Mouse (Mus musculus) embryonic fibroblast, embryonic 13.5 days (primary cell): Measurements from ENCODE around the gene Bbs9. TPM values are rescaled to one million over a fixed set of nuclear protein-coding genes. Genes with fewer than 3 reads are reported as not detected.
"Not testable (repeated sequence)": the region's sequence is repeated elsewhere in the genome, so short reads cannot be mapped to it uniquely, and the experiment has no call there.

ENCODE experiments used
- H3K27ac ChIP-seq: 2 replicates; pipeline ENCODE4 v1.5.1; 2012; ENCODE audit warnings: low read length, control low read depth, inconsistent platforms; ENCODE audit not compliant: insufficient read depth
- H3K4me1 ChIP-seq: 2 replicates; pipeline ENCODE4 v1.6.1; 2011; ENCODE audit warnings: low read length; ENCODE audit not compliant: control insufficient read depth, insufficient read depth
- H3K4me3 ChIP-seq: 2 replicates; pipeline ENCODE4 v1.5.1; 2011; ENCODE audit warnings: mild to moderate bottlenecking, control low read depth, low read length; ENCODE audit not compliant: insufficient read depth
- CTCF ChIP-seq: IDR thresholded peaks from 2 replicates; pipeline ENCODE4 v1.5.1; 2011; ENCODE audit warnings: mild to moderate bottlenecking, control low read depth, low read length, moderate library complexity, borderline replicate concordance; ENCODE audit not compliant: insufficient read depth
- POLR2A ChIP-seq: IDR thresholded peaks from 2 replicates; pipeline ENCODE4 v1.6.1; 2011; ENCODE audit warnings: low read depth, mild to moderate bottlenecking, control low read depth, low read length, moderate library complexity
- polyA plus RNA-seq: library from polyadenylated mRNA; stranded (reverse); fragments of >200 nt; gene quantifications from 2 replicates; pipeline ENCODE4 v1.2.4, GENCODE M21; 2011; ENCODE audit warnings: low read depth; ENCODE audit not compliant: missing spikeins, insufficient read length

The Bbs9 gene
- polyA plus RNA-seq, 1 experiment: 8.8 TPM

DNA sequence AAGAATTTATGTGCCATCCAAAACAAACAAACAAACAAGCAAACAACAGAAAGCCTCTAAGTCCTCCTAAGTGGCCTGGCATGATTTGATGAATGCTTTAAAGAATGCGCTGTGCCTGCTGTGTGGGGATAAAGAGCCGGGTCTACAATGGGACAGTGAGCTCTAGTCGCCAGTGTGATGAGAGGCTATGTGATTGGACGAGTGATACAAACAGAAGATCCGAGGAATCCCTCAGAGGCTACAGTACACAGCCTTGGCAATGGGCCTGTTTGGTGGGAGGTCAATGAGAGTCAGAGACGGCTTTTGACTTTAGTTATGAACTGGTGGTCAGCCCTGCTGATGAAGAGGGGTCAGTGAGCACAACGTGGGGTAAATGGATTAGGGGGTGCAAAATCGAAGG lies 349.4 kb downstream of the Bbs9 start:
- H3K4me3 ChIP-seq: no peak overlapping the region
- H3K4me1 ChIP-seq: no peaks in the 10 kb centered on the region
- no peak overlapping the region for H3K27ac ChIP-seq
- no peak for TF ChIP-seq CTCF
- TF ChIP-seq POLR2A: no peak

DNA sequence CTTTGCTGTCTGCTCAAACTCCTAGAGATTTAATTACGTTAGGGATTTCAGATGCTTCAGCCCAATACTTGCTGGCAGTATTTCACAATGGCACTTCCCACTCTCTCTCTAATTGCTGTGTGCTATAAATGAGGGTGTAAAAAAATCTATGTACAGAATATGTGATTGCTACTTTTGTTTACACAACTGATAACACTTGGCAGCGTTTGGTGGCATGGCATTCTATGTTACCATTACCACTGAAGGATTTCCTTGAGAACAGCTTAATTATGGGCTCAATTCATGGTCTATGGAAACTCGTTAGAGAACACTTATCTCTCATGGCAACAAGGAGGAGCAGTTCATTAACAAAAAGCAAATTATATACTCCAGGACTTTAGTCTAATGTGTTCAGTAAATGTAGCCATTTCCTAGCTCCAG lies 351.1 kb downstream of the Bbs9 start:
- Histone ChIP-seq H3K27ac (no peak overlapping the region), H3K4me1 (no peaks in the 10 kb centered on the region), H3K4me3 (no peak overlapping the region)
- no peak for TF ChIP-seq POLR2A

DNA sequence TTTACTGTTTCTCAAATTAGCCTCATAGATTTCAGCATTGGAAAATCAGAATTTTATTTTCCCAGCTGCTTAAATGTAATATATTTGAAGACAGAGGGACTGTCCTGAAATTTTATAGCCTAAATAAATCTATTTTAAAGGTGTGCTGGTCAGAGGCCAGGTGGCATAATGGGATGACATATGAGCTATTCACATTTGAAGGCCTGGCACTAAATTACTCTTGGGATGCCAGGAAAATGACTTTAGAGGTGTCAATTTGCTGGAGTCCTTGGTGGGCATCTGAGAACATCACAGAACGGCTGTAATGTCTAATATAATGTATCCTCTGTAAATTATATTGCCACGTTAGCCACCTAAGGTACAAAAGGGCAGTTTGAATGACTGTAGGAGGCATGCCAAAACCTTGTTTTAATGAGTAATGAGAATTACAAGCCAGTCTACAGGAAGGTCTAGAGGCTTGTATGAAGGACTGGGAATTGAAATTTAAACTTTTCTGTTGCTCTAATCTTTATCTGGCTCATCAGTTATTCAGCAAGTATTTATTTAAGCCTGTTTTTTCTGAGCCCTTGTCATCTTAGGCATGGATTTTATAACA lies 351.8 kb downstream of the Bbs9 start:
- no peak overlapping the region for H3K4me3 ChIP-seq
- H3K4me1 ChIP-seq: no peaks in the 10 kb centered on the region
- no peak for TF ChIP-seq POLR2A
- TF ChIP-seq CTCF: no peak
- H3K27ac ChIP-seq: no peak overlapping the region

DNA sequence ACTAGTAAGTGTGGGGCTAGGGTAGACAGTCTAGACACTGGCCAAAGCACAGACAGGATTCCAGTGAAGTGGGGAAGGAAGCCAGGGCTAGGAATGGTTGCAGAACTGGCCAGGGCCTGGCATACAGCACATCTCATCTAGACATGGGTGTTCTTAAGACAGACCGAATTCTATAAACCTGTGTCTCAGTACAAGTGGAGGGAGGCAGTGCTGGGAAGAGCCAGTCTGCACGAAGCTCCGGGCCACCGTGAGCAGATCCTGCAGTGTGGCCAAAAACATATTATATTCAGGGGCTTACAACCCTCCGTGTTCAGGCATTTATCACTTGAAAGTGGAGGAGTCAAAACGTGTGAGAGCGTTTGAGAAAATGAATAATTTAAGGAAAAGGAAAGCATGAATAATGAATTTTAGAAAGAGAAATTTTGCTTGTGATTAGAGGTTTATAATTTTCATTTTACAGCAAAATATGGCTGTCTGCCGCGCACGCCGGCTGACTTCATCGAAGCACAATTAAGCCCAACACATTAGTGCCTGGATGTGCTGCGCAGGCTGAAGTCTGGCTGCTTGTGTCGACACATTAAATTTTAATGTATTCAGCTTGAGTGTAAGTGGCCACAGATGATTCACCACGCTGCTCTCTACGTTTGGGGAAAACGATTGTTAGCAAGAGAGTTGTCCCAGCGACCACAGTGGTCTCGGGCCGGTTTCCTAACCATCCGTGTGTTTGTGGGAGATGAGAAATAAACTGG lies 353.9 kb downstream of the Bbs9 start:
- TF ChIP-seq CTCF (no peak), POLR2A (no peak)
- H3K4me3 ChIP-seq: no peak overlapping the region
- H3K27ac ChIP-seq: no peak overlapping the region
- no peaks in the 10 kb centered on the region for H3K4me1 ChIP-seq

DNA sequence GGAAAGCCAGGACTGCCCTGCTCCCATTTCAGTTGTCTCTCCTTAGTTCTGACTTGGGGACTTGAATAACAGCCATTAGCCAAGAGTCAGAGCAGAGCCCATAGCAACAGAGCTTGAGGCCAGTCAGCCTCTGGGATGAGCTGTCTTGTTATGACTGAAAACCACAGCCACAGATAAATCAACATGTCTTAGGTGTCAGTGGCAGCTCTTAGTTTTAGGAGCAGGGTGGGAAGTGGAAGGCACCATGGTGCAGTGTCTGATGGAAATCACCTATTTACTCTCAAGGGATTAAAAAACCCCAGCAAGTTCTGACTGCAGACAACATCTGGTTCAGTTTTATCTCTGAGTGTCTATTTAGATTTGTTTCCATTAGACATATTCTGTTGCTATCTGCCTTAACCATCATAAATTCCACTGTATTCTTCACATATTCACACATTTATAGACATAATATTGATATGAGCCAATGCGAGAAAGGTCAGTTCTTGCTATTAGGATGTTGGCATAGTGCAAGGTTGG lies 359.5 kb downstream of the Bbs9 start:
- TF ChIP-seq CTCF (no peak), POLR2A (no peak)
- no peak overlapping the region for H3K27ac ChIP-seq
- H3K4me3 ChIP-seq: no peak overlapping the region
- H3K4me1 ChIP-seq: no peaks in the 10 kb centered on the region

DNA sequence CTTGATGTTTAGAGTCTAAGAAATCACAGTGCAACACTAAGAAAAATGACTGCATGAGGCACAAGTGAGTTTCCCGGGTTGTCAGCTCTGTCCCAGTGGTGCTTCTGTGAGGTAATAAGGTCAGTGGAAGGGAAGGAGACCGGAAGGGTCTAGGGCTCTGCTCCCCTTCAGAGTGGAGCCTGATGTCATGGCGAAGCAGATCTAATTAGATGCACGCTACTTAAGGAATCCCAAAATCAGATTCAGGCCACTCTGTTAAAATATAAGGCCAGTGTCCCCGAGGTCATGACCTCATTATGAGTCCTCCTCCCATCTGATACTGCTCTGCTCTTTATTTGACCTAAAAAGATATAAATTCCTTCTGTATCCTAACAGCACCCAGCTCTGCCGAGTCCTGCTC lies 361.5 kb downstream of the Bbs9 start:
- no peak for TF ChIP-seq POLR2A
- TF ChIP-seq CTCF: no peak
- Histone ChIP-seq H3K4me1 (no peaks in the 10 kb centered on the region), H3K4me3 (no peak overlapping the region), H3K27ac (no peak overlapping the region)

DNA sequence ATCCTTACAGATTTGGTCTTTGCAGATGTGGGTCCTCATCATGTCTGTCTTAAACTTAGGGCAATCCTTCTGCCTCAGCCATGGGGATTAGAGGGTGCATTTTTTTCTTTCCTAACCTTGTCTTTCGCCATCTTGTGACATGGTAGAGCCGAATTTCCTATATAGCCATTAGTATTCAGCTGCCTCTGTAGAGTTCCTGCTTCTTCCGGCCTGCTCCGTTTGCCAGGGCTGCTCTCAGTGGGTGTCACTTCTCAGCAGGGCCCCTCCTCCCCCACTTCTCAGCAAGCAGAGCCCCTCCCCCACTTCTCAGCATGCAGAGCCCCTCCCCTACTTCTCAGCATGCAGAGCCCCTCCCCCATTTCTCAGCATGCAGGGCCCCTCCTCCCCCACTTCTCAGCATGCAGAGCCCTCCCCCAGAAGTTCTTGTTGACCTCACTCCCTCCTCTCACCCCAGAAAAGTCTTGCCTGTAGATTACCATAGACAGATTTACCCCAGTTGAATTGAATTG lies 362.2 kb downstream of the Bbs9 start:
- no peak for TF ChIP-seq POLR2A
- Histone ChIP-seq H3K4me1 (no peaks in the 10 kb centered on the region), H3K27ac (no peak overlapping the region), H3K4me3 (no peak overlapping the region)

DNA sequence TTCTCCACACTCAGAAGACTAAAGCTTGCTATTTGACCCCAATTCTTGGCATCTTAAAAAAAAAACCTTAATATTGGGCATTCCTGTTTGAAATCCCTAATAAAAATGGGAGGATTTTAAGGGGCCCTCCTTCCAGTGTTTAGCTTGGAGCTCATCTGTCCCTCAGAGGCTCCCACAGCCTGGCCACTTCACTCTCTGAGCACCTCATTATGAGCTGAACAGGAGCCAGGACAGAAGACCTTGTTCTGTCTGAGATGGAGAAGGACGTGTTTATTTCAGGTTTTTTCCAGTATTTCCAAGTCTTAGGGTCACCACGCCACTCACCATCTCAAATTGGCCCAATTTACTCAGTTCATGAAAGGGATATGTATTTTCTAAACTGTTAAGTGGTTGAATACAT lies 370.5 kb downstream of the Bbs9 start:
- H3K27ac ChIP-seq: no peak overlapping the region
- H3K4me3 ChIP-seq: no peak overlapping the region
- H3K4me1 ChIP-seq: no peaks in the 10 kb centered on the region
- TF ChIP-seq CTCF (no peak), POLR2A (no peak)

DNA sequence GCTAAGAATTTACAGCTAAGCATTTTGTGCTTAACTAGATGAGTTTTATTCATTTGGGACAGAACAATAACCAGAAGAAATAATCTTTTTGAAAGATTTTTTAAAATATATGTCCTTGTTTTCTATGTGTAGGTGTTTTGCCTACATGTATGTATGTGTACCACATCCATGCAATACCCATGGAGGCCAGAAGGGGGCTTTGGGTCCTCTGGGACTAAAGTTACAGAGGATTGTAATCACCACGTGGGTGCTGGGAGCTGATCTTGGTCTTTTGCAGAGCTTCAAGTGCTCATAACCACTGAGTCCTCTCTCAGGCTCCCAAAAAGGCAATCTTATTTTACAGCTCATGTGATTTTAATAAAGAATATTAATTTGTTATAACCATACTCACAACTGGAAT lies 371.3 kb downstream of the Bbs9 start:
- TF ChIP-seq CTCF: no peak
- no peak for TF ChIP-seq POLR2A
- H3K27ac ChIP-seq: no peak overlapping the region
- H3K4me1 ChIP-seq: no peaks in the 10 kb centered on the region
- no peak overlapping the region for H3K4me3 ChIP-seq

DNA sequence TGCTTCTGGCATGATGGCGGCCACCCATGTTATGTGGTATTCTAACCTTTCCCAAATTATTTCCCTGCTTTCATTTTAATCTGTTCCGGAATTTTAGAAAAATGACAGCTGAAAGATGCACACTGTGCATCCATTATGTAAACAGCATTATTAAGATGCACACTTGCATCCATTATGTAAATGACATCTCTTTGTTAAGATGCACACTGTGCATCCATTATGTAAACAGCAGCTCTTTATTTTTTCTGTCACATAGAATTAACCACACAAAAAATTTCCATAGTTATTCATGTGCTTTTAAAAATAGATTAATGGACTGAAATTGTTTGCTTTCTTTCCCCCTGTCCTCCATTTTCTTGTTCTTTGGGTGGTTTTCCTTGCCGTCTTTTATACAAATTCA lies 373.3 kb downstream of the Bbs9 start:
- no peaks in the 10 kb centered on the region for H3K4me1 ChIP-seq
- TF ChIP-seq POLR2A (no peak), CTCF (no peak)
- H3K27ac ChIP-seq: no peak overlapping the region
- no peak overlapping the region for H3K4me3 ChIP-seq

DNA sequence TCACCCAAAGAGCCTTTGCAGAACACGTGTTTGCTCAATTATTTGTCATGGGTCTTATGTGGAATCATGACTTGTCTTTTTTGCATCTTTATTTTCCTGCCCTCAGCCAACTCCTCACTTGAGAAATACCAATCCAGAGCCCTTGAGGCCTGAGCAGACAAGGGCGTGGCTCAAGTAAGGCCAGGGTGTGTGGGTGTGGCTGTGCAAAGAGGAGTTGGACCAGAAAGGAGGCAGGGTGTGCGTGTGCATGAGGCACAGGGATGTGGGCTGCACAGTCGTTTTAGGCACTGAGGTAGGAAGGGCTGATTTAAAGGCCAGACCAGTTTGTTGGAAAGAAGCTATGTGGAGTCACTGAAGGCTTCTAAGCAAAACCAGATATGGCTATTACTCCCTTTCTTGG lies 373.7 kb downstream of the Bbs9 start:
- Histone ChIP-seq H3K4me3 (no peak overlapping the region), H3K27ac (no peak overlapping the region), H3K4me1 (no peaks in the 10 kb centered on the region)
- no peak for TF ChIP-seq CTCF
- TF ChIP-seq POLR2A: no peak

DNA sequence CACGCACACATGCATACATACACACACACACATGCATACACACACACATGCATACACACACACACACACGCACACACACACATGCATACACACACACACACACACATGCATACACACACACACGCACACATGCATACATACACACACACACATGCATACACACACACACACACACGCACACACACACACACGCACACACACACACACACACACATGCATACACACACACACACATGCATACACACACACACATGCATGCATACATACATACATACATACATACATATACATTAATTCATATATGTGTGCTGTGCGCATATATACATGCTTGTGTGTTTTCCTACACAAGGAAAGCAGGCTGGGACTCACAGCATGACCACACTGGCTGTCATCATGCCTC lies 393.6 kb downstream of the Bbs9 start:
- not testable (repeated sequence) for H3K27ac ChIP-seq, H3K4me1 ChIP-seq, H3K4me3 ChIP-seq
